Mouse (Mus musculus) frontal cortex, adult 2 months (tissue): ENCODE data around the gene Ccdc183. TPM values are rescaled to one million over a fixed set of nuclear protein-coding genes. Genes with fewer than 3 reads are reported as not detected.

Experiments
- DNase-seq, 2 experiments: peaks; one replicate each; pipeline ENCODE4 v3.0.0; 2022; ENCODE audit warnings: low spot score in 1 of 2; ENCODE audit errors: extremely low spot score in 1 of 2
- polyA plus RNA-seq: library from polyadenylated mRNA; depleted of rRNA; stranded (reverse); fragments of >200 nt; gene quantifications from 2 replicates; pipeline ENCODE4 v1.2.3, GENCODE M21; 2012

Gene Ccdc183
- polyA plus RNA-seq, 1 experiment: 0.06 TPM

DNA sequence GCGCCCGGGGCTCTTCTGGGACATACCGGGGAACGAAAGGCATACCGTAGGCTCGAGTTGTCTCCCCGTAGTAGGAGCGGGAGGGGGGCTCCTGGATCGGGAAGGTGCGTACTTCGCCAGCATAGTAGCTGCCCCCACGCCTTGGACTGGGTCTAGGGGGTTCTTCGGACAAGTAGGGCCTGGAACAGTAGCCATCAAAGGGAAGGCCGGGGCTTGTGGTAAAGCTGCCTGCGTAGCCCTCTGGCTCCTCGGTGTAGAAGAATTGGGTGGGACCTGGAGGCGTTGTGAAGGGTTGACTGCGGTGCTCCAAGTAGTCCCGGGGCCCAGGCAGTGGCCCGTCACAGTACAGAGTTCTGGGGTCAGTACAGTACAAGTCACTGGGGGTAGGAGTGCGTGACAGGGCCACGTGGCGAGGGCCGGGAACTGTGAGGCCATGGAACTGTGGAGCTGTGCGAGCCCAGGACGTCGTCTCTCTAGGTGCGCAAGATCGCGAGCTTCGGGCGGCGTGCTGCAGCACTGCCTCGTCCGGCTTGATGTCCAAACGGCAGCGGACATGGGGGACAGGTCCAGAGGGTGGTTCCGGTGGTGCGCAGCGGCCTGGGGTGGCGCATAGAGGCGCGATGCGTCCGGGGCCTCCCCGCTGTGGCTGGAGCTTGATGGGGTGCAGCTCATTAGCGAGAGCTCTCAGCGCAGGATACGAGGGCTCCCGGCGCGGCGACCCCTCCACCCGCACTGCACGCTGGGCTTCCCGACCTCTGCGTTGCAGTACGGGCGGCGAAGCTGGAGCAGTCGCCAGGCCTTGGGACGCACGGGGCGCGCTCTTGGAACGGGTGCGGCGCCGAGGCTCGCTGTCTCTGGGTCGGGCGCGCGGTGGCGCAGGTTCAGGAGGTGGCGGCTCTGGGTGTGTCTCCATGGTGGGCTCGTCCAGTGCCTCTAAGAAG is 38.4 kb downstream of the Ccdc183 start:
- no peak for DNase-seq

- DNase-seq: no peak
Measured at GRCm38 (mm10) chr2:25577951-25578795, 39.3 kb downstream of the Ccdc183 start.

- DNase-seq: no peak
Measured at GRCm38 (mm10) chr2:25576965-25577891, 40.2 kb downstream of the Ccdc183 start.

GRCm38 (mm10) chr2:25576028-25576850 is 41.2 kb downstream of the Ccdc183 start:
- peak in 1 of 2 experiments; percentile 74 for DNase-seq

DNA sequence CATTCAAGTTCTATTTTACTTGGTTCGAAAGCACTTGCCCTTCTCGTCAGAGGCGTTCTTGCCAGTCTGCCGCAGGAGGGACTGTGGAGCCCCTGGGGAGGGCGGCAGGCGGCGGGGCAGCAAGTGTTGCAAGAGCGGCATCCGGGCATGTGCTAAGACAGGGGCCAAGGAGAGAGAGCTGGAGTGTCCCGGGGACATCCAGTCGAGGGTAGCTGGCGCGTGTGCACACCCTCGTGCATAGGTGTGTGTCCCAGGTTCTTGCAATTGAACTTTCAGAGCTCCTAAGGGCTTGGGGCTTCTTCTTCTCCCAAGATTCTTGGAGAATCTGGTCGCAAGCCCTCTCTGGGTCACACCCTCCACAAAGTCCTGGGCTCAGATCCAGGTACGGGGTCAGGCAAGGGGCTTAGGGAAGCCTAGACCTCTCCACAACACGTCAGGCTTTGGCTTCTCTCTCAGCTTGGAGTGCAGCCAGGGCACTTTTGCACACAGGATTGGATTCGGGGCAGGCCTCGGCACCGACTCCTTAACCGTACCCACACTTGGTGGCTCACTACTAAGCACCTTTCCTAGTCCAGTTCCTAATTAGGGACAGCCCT is 41.9 kb downstream of the Ccdc183 start:
- DNase-seq: no peak

- DNase-seq: peak; percentile 96 to 97
Measured at GRCm38 (mm10) chr2:25574579-25575431, 42.7 kb downstream of the Ccdc183 start, which contains the start of the genes Mamdc4 and Phpt1. Gene Mamdc4, minus strand, starts transcription at chr2:25574845. Gene Phpt1, minus strand, starts transcription at chr2:25575224.

GRCm38 (mm10) chr2:25574136-25574535 is 43.3 kb downstream of the Ccdc183 start:
- DNase-seq: no peak

- no peak for DNase-seq
Measured at GRCm38 (mm10) chr2:25573068-25573467, 44.4 kb downstream of the Ccdc183 start.

DNA sequence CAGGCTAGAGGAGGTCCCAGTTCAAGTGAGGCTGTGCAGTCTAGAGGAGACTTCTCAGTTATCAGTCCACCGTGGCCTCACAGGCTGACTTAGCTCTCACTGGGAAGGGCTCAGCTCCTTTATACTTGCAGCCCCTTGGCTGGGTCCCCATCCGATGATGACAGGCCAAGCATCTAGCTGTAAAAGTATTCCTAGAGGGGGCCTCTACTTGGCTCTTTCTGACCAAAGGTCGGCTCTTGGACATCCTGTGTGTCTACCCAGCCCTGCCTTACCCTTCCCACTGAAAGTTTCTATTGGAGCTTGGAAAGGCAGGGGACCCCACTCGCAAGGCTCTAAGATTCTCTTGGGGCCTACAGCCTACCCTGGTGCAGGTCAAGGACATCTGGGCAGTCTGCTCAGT is 46.3 kb downstream of the Ccdc183 start:
- DNase-seq: no peak

GRCm38 (mm10) chr2:25569323-25569722 is 48.2 kb downstream of the Ccdc183 start:
- DNase-seq: no peak

GRCm38 (mm10) chr2:25568473-25569019 is 48.9 kb downstream of the Ccdc183 start:
- DNase-seq: no peak

- no peak for DNase-seq
Measured at GRCm38 (mm10) chr2:25566558-25566957, 50.9 kb downstream of the Ccdc183 start.

DNA sequence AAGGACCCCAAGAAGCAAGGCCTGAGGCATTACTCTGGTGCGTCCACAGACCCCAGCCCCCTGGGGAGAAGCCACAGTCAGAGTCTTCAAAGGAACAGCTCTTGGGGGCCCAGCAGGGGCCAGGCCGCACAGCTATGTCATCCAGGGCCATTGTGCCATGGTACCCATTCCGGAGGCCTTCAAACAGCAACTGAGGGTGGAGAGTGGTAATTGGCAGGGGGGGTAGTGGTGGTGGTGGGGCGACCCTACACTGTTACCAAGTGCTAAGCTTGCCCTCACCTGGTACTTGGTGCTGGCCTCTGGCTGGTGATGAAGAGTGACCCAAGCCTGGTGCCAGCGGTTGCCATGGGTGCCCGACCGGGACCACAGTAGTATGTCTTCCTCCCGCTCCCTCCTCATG is 51.7 kb downstream of the Ccdc183 start:
- no peak for DNase-seq

DNA sequence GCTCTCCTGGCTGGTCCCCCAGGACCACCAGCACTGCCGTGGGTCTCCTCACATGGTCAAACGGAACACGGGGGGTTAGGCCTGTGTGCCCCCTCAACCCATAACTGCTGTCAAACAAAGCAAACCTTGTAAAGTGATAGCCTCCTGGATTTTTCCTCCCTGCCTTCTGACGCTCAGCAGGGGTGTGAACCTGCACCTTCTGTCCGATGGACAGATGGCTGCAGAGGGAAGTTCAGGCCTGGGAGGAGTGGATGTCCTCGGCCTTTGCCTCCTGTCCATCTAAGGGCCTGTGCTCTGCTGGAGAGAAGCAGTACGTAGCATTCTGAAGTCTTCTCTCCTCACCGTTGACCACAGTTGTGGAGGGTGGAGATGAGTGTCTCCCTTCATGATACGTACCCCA is 55.5 kb downstream of the Ccdc183 start:
- no peak for DNase-seq

GRCm38 (mm10) chr2:25560551-25560950 is 56.9 kb downstream of the Ccdc183 start:
- no peak for DNase-seq

- no peak for DNase-seq
Measured at GRCm38 (mm10) chr2:25558774-25559173, 58.7 kb downstream of the Ccdc183 start.
